In the genomic region with DNA sequence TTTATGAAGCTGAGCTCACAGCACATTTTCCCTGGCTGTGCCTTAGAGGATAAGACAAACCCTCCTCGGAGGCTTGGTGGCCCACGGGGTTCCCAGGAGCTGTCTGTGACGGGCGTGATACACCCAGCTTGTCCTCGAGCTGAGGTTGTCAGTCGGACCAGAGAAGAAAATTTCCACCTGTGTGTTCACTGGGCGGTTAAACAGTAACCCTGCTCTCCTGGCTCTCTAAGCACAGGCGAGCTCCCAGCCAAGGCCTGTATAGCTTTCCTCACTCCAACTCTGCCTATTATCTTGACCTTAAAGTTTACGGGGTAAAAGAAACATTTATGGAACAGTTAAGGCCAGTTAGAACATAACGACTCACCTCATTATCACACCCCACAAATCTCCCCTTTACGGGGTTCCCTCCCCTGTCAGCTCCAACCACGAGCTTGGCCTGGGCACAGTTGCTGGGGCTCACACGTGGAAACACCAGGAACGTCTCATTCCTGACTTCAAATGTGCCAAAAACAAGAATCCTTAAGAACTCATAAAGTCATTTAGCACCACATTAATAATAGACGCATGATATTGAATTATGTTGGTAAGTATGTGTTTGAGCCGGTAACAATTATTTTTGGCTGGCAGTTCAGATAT, we compare ENCODE assay signal across 14 mouse cellular contexts.
A peak's percentile ranks its signal among the peaks of the same experiment; 100 is the strongest.
DNase-seq lines count a peak whose midpoint lies in the region; ATAC-seq and TF ChIP-seq lines count a peak whose summit lies in the region.
"Had no signal": no experiment of that assay in that cellular context is flagged by ENCODE, and none has a peak within 500 bp of the region (broad histone marks: within the 10 kb centered on the region; RNA-seq: fewer than 3 reads in every experiment).

No protein-coding gene starts in this region.

- no peaks in the 10 kb centered on the region for H3K27me3 ChIP-seq in kidney, embryonic 14.5 days (ENCODE audit: control insufficient read depth, insufficient read depth, low read length)
- peaks cover 19% of the 10 kb centered on the region; the same call in 1 of the 2 replicates for H3K27me3 ChIP-seq in limb, embryonic 14.5 days (ENCODE audit: control insufficient read depth, insufficient read depth, low read length)
- no peaks in the 10 kb centered on the region for H3K27me3 ChIP-seq in lung, embryonic 16.5 days (ENCODE audit: control insufficient read depth, insufficient read depth, low read depth, low read length)
- H3K27me3 ChIP-seq: embryonic facial prominence, embryonic 15.5 days had no signal

- H3K36me3 ChIP-seq in kidney, embryonic 14.5 days (ENCODE audit: control insufficient read depth, insufficient read depth, low read length) = no peaks in the 10 kb centered on the region
- no peaks in the 10 kb centered on the region for H3K36me3 ChIP-seq in limb, embryonic 14.5 days (ENCODE audit: control insufficient read depth, insufficient read depth, low read length)
- H3K36me3 ChIP-seq in lung, embryonic 16.5 days (ENCODE audit: control insufficient read depth, insufficient read depth, low read length) = no peaks in the 10 kb centered on the region
- H3K36me3 ChIP-seq: embryonic facial prominence, embryonic 15.5 days had no signal

- H3K9ac ChIP-seq in kidney, embryonic 14.5 days (ENCODE audit: low read depth, low read length) = no peak overlapping the region; the same call in 1 of the 2 replicates
- H3K9ac ChIP-seq in limb, embryonic 14.5 days (ENCODE audit: low read depth, low read length, severe bottlenecking) = no peak overlapping the region
- H3K9ac ChIP-seq in lung, embryonic 16.5 days (ENCODE audit: low read length) = no peak overlapping the region
- H3K9ac ChIP-seq: embryonic facial prominence, embryonic 15.5 days had no signal

- 0 out of 2 replicates have a peak, but pooled peaks have one; percentile 32 for ATAC-seq in kidney, embryonic 14.5 days (ENCODE audit: low FRiP score, low TSS enrichment)
- ATAC-seq in limb, embryonic 14.5 days (ENCODE audit: low FRiP score, low read depth) = peak; percentile 60
- ATAC-seq in lung, embryonic 16.5 days (ENCODE audit: low read depth) = peak; percentile 95
- ATAC-seq in megakaryocyte progenitor cell, adult 5-6 weeks (replicated peaks; ENCODE audit: poor library complexity) = no peak

- 35% methylated on average over 16 of the region's 16 CpGs for WGBS in kidney, embryonic 14.5 days
- WGBS in limb, embryonic 14.5 days = 37% methylated on average over 16 of the region's 16 CpGs
- WGBS in lung, embryonic 16.5 days = 32% methylated on average over 16 of the region's 16 CpGs

- no peak overlapping the region for H3K4me3 ChIP-seq in kidney, embryonic 14.5 days (ENCODE audit: low read length)
- H3K4me3 ChIP-seq in limb, embryonic 14.5 days (replicated peaks; ENCODE audit: low read length) = no peak overlapping the region
- H3K4me3 ChIP-seq in lung, embryonic 16.5 days (ENCODE audit: low read length) = no peak overlapping the region
- H3K4me3 ChIP-seq: embryonic facial prominence, embryonic 15.5 days had no signal

- no peak overlapping the region for H3K4me2 ChIP-seq in kidney, embryonic 14.5 days (replicated peaks; ENCODE audit: low read depth, low read length)
- no peak overlapping the region for H3K4me2 ChIP-seq in limb, embryonic 14.5 days (replicated peaks; ENCODE audit: low read depth, low read length, severe bottlenecking)
- H3K4me2 ChIP-seq in lung, embryonic 16.5 days (ENCODE audit: low read depth, low read length) = no peak overlapping the region
- H3K4me2 ChIP-seq: embryonic facial prominence, embryonic 15.5 days had no signal

- H3K9me3 ChIP-seq in kidney, embryonic 14.5 days (ENCODE audit: control insufficient read depth, low read length) = no peaks in the 10 kb centered on the region
- H3K9me3 ChIP-seq in limb, embryonic 14.5 days (ENCODE audit: control insufficient read depth, low read length) = peaks cover 4% of the 10 kb centered on the region; the same call in 1 of the 2 replicates
- H3K9me3 ChIP-seq in lung, embryonic 16.5 days (ENCODE audit: control insufficient read depth, low read length) = no peaks in the 10 kb centered on the region
- H3K9me3 ChIP-seq: embryonic facial prominence, embryonic 15.5 days had no signal

- no peaks in the 10 kb centered on the region; the same call in 1 of the 2 replicates for H3K4me1 ChIP-seq in kidney, embryonic 14.5 days (ENCODE audit: control insufficient read depth, insufficient read depth, low read length)
- H3K4me1 ChIP-seq in limb, embryonic 14.5 days (ENCODE audit: control insufficient read depth, insufficient read depth, low read length) = peaks cover 9% of the 10 kb centered on the region; the same call in 1 of the 2 replicates
- no peaks in the 10 kb centered on the region for H3K4me1 ChIP-seq in lung, embryonic 16.5 days (replicated peaks; ENCODE audit: control insufficient read depth, insufficient read depth, low read length)
- H3K4me1 ChIP-seq: embryonic facial prominence, embryonic 15.5 days had no signal

- no peak for TF ChIP-seq POLR2A in limb, embryonic 14.5 days (IDR thresholded peaks at IDR 0.05; ENCODE audit: borderline replicate concordance, extremely low read depth, insufficient read depth, insufficient read length)

- peak; percentile 62 for DNase-seq in hindlimb bud, embryonic 11.5 days (ENCODE audit: extremely low spot score, low read depth, low spot score)
- peak; percentile 60 for DNase-seq in limb, embryonic 14.5 days (ENCODE audit: low spot score)
- DNase-seq in cerebellum, postnatal 4 days (ENCODE audit: low spot score in 2 of 2) = no peak
- no peak for DNase-seq in right cerebral cortex, postnatal 36 days (ENCODE audit: low spot score in 2 of 2)
- no peak for DNase-seq in natural killer cell, adult 2 months (ENCODE audit: low spot score in 2 of 2)
- DNase-seq: cerebellum, postnatal 10 days; heart, adult 18-20 months; spleen, adult 18-20 months; thymus, postnatal 14 days had no signal

- H3K27ac ChIP-seq in kidney, embryonic 14.5 days (ENCODE audit: low read depth, low read length) = no peak overlapping the region
- no peak overlapping the region for H3K27ac ChIP-seq in limb, embryonic 14.5 days (replicated peaks; ENCODE audit: low read depth, low read length)
- peak overlapping the region; percentile 67 for H3K27ac ChIP-seq in lung, embryonic 16.5 days (ENCODE audit: low read length)
- H3K27ac ChIP-seq: embryonic facial prominence, embryonic 15.5 days; macrophage had no signal

Comparison
In these comparisons a context has a peak if more than half of its experiments do, and no peak if none do; other contexts are left out.
1. DNase-seq: peak in hindlimb bud, embryonic 11.5 days (single experiment) and limb, embryonic 14.5 days (single experiment); none in cerebellum, postnatal 4 days (0 of 2), right cerebral cortex, postnatal 36 days (0 of 2) and natural killer cell, adult 2 months (0 of 2).